Mouse (Mus musculus): Measurements from ENCODE around the gene Baiap2l2. TPM values are rescaled to one million over a fixed set of nuclear protein-coding genes. Genes with fewer than 3 reads are reported as not detected.

The Baiap2l2 gene
- polyA plus RNA-seq, 1 experiment from 2014 or later, result 2.3 TPM

- Histone ChIP-seq H3K27me3 (ENCODE audit: control insufficient read depth, insufficient read depth, low read length) (no peaks in the 10 kb centered on the region), H3K4me2 (ENCODE audit: low read depth, low read length) (no peak overlapping the region), H3K9me3 (ENCODE audit: control insufficient read depth, low read length) (no peaks in the 10 kb centered on the region), H3K27ac (ENCODE audit: low read depth, low read length) (no peak overlapping the region), H3K9ac (replicated peaks; ENCODE audit: low read depth, low read length) (no peak overlapping the region), H3K4me1 (ENCODE audit: control insufficient read depth, insufficient read depth, low read length) (no peaks in the 10 kb centered on the region), H3K4me3 (ENCODE audit: low read depth, low read length) (no peak overlapping the region), H3K36me3 (ENCODE audit: control insufficient read depth, insufficient read depth, low read length) (peaks cover 10% of the 10 kb centered on the region; the same call in 1 of the 2 replicates)
- no peak for ATAC-seq (ENCODE audit: low read depth)
- WGBS, result 72% methylated on average over 4 of the region's 4 CpGs
These were observed 22.5 kb upstream of the Baiap2l2 start for GRCm38 (mm10) chr15:79307861-79308260.

DNA sequence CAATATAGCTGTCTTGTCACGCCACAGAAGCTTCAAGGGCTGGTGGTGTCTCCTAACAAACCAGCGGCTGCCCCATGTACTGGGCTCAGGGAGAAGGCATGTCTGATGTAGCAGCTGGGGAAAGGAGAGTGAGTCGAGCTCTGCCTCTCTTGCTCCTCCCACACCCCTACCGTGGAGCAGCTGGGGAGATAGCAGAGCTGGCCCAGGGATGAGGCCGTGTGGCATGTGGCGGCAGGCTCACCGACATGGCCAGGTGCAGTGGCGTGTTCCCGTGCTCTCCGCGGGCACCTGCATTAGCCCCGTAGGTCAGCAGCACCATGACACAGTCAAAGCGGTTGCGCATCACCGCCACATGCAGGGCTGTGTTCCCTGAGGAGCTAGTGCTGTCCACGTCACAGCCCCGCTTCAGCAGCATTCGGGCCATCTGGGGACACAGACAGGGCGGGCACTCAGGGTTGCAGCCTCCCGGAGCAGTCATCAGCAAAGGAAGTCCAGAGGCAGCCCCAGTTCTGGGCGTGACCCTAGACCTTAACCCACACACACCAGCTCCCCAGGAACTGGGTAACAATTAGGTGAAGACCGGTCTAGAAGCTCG, 20.8 kb upstream of the Baiap2l2 start:
- no peaks in the 10 kb centered on the region for H3K4me1 ChIP-seq (ENCODE audit: control insufficient read depth, insufficient read depth, low read length)
- H3K9me3 ChIP-seq (ENCODE audit: control insufficient read depth, low read length), result no peaks in the 10 kb centered on the region
- no peak overlapping the region for H3K27ac ChIP-seq (ENCODE audit: low read depth, low read length)
- no peak overlapping the region for H3K4me3 ChIP-seq (ENCODE audit: low read depth, low read length)
- no peaks in the 10 kb centered on the region for H3K27me3 ChIP-seq (ENCODE audit: control insufficient read depth, insufficient read depth, low read length)
- H3K4me2 ChIP-seq (ENCODE audit: low read depth, low read length), result no peak overlapping the region
- ATAC-seq (ENCODE audit: low read depth), result no peak
- peaks cover 7% of the 10 kb centered on the region; the same call in 1 of the 2 replicates for H3K36me3 ChIP-seq (ENCODE audit: control insufficient read depth, insufficient read depth, low read length)
- H3K9ac ChIP-seq (replicated peaks; ENCODE audit: low read depth, low read length), result no peak overlapping the region
- 80% methylated on average over 23 of the region's 23 CpGs for WGBS

DNA sequence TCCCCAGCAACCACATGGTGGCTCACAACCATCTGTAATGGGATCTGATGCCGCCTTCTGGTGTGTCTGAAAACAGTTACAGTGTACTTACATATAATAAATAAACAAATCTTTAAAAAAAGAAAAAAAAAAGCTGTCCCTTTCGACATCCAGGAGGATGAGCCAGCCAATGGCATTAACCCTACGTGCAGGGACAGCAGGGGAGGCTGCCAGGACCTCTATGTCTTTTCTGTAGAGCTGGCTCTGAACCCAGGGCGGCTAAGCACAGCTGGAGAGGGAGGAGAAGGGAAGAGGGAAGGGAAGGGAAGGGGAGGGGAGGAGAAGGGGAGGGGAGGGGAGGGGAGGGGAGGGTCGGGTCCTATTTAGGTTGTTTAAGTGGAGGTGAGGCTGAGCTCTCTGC, 19.5 kb upstream of the Baiap2l2 start:
- Histone ChIP-seq H3K36me3 (ENCODE audit: control insufficient read depth, insufficient read depth, low read length) (0 out of 2 replicates have a peak, but pooled peaks cover 5% of the 10 kb centered on the region), H3K4me3 (ENCODE audit: low read depth, low read length) (no peak overlapping the region), H3K9ac (replicated peaks; ENCODE audit: low read depth, low read length) (no peak overlapping the region), H3K9me3 (ENCODE audit: control insufficient read depth, low read length) (no peaks in the 10 kb centered on the region), H3K4me1 (ENCODE audit: control insufficient read depth, insufficient read depth, low read length) (no peaks in the 10 kb centered on the region), H3K4me2 (ENCODE audit: low read depth, low read length) (no peak overlapping the region), H3K27me3 (ENCODE audit: control insufficient read depth, insufficient read depth, low read length) (no peaks in the 10 kb centered on the region), H3K27ac (ENCODE audit: low read depth, low read length) (no peak overlapping the region)
- 59% methylated on average over 5 of the region's 5 CpGs for WGBS
- ATAC-seq (ENCODE audit: low read depth), result no peak

DNA sequence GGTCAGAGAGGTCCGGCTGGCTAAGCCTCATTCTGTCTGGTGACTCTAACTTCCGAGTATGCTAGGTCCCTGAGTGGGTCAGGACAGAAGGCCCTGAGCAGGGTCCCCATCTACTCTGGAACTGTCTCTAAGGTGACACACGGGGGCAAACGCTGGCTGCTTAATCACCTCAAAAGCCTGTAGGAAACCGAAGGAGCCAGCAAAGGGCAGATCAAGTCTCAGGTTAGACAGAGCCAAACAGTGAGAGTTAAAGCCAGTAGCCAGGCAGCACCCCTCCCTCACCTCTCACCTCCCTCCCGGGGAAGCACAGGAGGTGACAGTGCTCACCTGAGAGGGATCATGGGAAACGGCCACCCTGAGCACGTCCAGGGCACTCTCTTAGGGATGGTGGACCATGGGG, 18.4 kb upstream of the Baiap2l2 start:
- Histone ChIP-seq H3K36me3 (ENCODE audit: control insufficient read depth, insufficient read depth, low read length) (0 out of 2 replicates have a peak, but pooled peaks cover 5% of the 10 kb centered on the region), H3K27me3 (ENCODE audit: control insufficient read depth, insufficient read depth, low read length) (no peaks in the 10 kb centered on the region), H3K4me3 (ENCODE audit: low read depth, low read length) (no peak overlapping the region), H3K9ac (replicated peaks; ENCODE audit: low read depth, low read length) (no peak overlapping the region), H3K4me2 (ENCODE audit: low read depth, low read length) (no peak overlapping the region), H3K4me1 (ENCODE audit: control insufficient read depth, insufficient read depth, low read length) (no peaks in the 10 kb centered on the region), H3K9me3 (ENCODE audit: control insufficient read depth, low read length) (no peaks in the 10 kb centered on the region), H3K27ac (ENCODE audit: low read depth, low read length) (no peak overlapping the region)
- ATAC-seq (ENCODE audit: low read depth), result no peak
- WGBS, result 88% methylated on average over 8 of the region's 8 CpGs

DNA sequence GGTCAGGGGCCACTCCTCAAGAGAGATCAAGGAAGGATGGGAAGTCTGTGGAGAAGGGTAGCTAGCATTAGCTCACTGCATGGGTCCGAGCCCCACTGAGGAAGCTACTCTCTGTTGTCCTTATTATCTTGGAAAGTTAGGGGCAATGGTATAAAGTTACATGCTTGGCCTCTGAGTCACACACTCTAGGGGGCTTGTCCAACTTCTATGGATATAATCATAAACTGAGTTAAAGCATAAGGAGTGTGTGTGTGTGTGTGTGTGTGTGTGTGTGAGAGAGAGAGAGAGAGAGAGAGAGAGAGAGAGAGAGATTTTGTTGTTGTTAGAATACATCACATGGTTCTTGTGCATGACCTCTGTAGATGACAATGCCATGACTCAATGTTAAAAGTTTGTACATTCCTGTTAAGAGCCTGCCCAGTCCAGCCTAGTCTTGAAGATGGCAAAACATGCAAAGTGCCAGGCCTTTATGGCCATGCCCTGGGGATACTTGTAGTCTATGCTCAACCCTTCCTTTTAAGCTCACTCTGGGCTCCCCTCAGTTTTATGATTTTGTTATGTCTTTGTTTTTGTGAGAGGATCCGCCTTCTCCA, 14.3 kb upstream of the Baiap2l2 start:
- WGBS, result 67% methylated on average over 2 of the region's 2 CpGs
- no peak overlapping the region for H3K4me2 ChIP-seq (ENCODE audit: low read depth, low read length)

GRCm38 (mm10) chr15:79298553-79298952, 13.2 kb upstream of the Baiap2l2 start:
- Histone ChIP-seq H3K4me3 (ENCODE audit: low read depth, low read length) (no peak overlapping the region), H3K9me3 (ENCODE audit: control insufficient read depth, low read length) (no peaks in the 10 kb centered on the region), H3K4me1 (ENCODE audit: control insufficient read depth, insufficient read depth, low read length) (no peaks in the 10 kb centered on the region), H3K4me2 (ENCODE audit: low read depth, low read length) (no peak overlapping the region), H3K9ac (replicated peaks; ENCODE audit: low read depth, low read length) (no peak overlapping the region), H3K27me3 (ENCODE audit: control insufficient read depth, insufficient read depth, low read length) (no peaks in the 10 kb centered on the region), H3K36me3 (ENCODE audit: control insufficient read depth, insufficient read depth, low read length) (no peaks in the 10 kb centered on the region), H3K27ac (ENCODE audit: low read depth, low read length) (no peak overlapping the region)
- ATAC-seq (ENCODE audit: low read depth), result no peak
- WGBS, result 85% methylated on average over 6 of the region's 6 CpGs

More for the DNA sequence above, 14.3 kb upstream of the Baiap2l2 start:
- no peak for ATAC-seq (ENCODE audit: low read depth)
- Histone ChIP-seq H3K4me1 (ENCODE audit: control insufficient read depth, insufficient read depth, low read length) (no peaks in the 10 kb centered on the region), H3K9ac (replicated peaks; ENCODE audit: low read depth, low read length) (no peak overlapping the region), H3K27ac (ENCODE audit: low read depth, low read length) (no peak overlapping the region), H3K4me3 (ENCODE audit: low read depth, low read length) (no peak overlapping the region), H3K36me3 (ENCODE audit: control insufficient read depth, insufficient read depth, low read length) (no peaks in the 10 kb centered on the region), H3K27me3 (ENCODE audit: control insufficient read depth, insufficient read depth, low read length) (no peaks in the 10 kb centered on the region), H3K9me3 (ENCODE audit: control insufficient read depth, low read length) (no peaks in the 10 kb centered on the region)

GRCm38 (mm10) chr15:79292779-79293178, 7.4 kb upstream of the Baiap2l2 start:
- H3K4me2 ChIP-seq (ENCODE audit: low read depth, low read length), result no peak overlapping the region
- no peak for ATAC-seq (ENCODE audit: low read depth)
- H3K27ac ChIP-seq (ENCODE audit: low read depth, low read length), result no peak overlapping the region
- no peaks in the 10 kb centered on the region for H3K4me1 ChIP-seq (ENCODE audit: control insufficient read depth, insufficient read depth, low read length)
- 92% methylated on average over 9 of the region's 9 CpGs for WGBS
- H3K9me3 ChIP-seq (ENCODE audit: control insufficient read depth, low read length), result no peaks in the 10 kb centered on the region
- no peaks in the 10 kb centered on the region for H3K36me3 ChIP-seq (ENCODE audit: control insufficient read depth, insufficient read depth, low read length)
- no peak overlapping the region for H3K9ac ChIP-seq (replicated peaks; ENCODE audit: low read depth, low read length)
- H3K4me3 ChIP-seq (ENCODE audit: low read depth, low read length), result no peak overlapping the region
- no peaks in the 10 kb centered on the region for H3K27me3 ChIP-seq (ENCODE audit: control insufficient read depth, insufficient read depth, low read length)

- Histone ChIP-seq H3K4me1 (ENCODE audit: control insufficient read depth, insufficient read depth, low read length) (no peaks in the 10 kb centered on the region), H3K27ac (ENCODE audit: low read depth, low read length) (no peak overlapping the region), H3K4me3 (ENCODE audit: low read depth, low read length) (no peak overlapping the region), H3K4me2 (ENCODE audit: low read depth, low read length) (no peak overlapping the region), H3K27me3 (ENCODE audit: control insufficient read depth, insufficient read depth, low read length) (no peaks in the 10 kb centered on the region), H3K36me3 (ENCODE audit: control insufficient read depth, insufficient read depth, low read length) (no peaks in the 10 kb centered on the region), H3K9me3 (ENCODE audit: control insufficient read depth, low read length) (no peaks in the 10 kb centered on the region), H3K9ac (replicated peaks; ENCODE audit: low read depth, low read length) (no peak overlapping the region)
- ATAC-seq (ENCODE audit: low read depth), result no peak
- WGBS, result 65% methylated on average over 3 of the region's 3 CpGs
These were observed 5.0 kb upstream of the Baiap2l2 start for GRCm38 (mm10) chr15:79290340-79290739.

- WGBS, result 84% methylated on average over 12 of the region's 12 CpGs
These were observed 4.1 kb upstream of the Baiap2l2 start for GRCm38 (mm10) chr15:79289441-79289840.

More at GRCm38 (mm10) chr15:79289441-79289840, 4.1 kb upstream of the Baiap2l2 start:
- H3K4me1 ChIP-seq (ENCODE audit: control insufficient read depth, insufficient read depth, low read length), result no peaks in the 10 kb centered on the region
- no peak overlapping the region for H3K4me2 ChIP-seq (ENCODE audit: low read depth, low read length)
- no peak overlapping the region for H3K9ac ChIP-seq (replicated peaks; ENCODE audit: low read depth, low read length)
- H3K9me3 ChIP-seq (ENCODE audit: control insufficient read depth, low read length), result no peaks in the 10 kb centered on the region
- H3K27ac ChIP-seq (ENCODE audit: low read depth, low read length), result no peak overlapping the region
- H3K27me3 ChIP-seq (ENCODE audit: control insufficient read depth, insufficient read depth, low read length), result no peaks in the 10 kb centered on the region
- no peak for ATAC-seq (ENCODE audit: low read depth)
- H3K36me3 ChIP-seq (ENCODE audit: control insufficient read depth, insufficient read depth, low read length), result no peaks in the 10 kb centered on the region
- no peak overlapping the region for H3K4me3 ChIP-seq (ENCODE audit: low read depth, low read length)
